Mouse (Mus musculus) hindbrain, embryonic 11.5 days (tissue): Measurements from ENCODE around the gene Foxred1. TPM values are rescaled to one million over a fixed set of nuclear protein-coding genes. Genes with fewer than 3 reads are reported as not detected.

ENCODE experiments used
- ATAC-seq: fragments of 200-750 bp; cut with Nextera tagmentation; 2 replicates; pipeline ENCODE4 v1.8.0; 2017; ENCODE audit warnings: mild to moderate bottlenecking, moderate TSS enrichment, moderate library complexity; ENCODE audit not compliant: low FRiP score
- DNase-seq: peaks from one replicate; pipeline ENCODE4 v3.0.0-alpha.2; 2015; ENCODE audit warnings: low spot score
- H3K27ac ChIP-seq: fragments of 300-500 bp; sonication (generic); 2 replicates; pipeline ENCODE4 v1.5.1; 2014; ENCODE audit warnings: mild to moderate bottlenecking, low read depth, low read length
- H3K27me3 ChIP-seq: fragments of 300-500 bp; sonication (generic); 2 replicates; pipeline ENCODE4 v1.6.1; 2014; ENCODE audit warnings: mild to moderate bottlenecking, low read length, moderate library complexity, mixed read lengths; ENCODE audit not compliant: control insufficient read depth, insufficient read depth
- H3K36me3 ChIP-seq: fragments of 300-500 bp; sonication (generic); 2 replicates; pipeline ENCODE4 v1.6.1; 2014; ENCODE audit warnings: mild to moderate bottlenecking, low read length, moderate library complexity, mixed read lengths; ENCODE audit not compliant: control insufficient read depth, insufficient read depth
- H3K4me1 ChIP-seq: fragments of 300-500 bp; sonication (generic); replicated peaks from 2 replicates; pipeline ENCODE4 v1.6.1; 2014; ENCODE audit warnings: low read length, mixed read lengths; ENCODE audit not compliant: control insufficient read depth, insufficient read depth
- H3K4me2 ChIP-seq: fragments of 300-500 bp; sonication (generic); replicated peaks from 2 replicates; pipeline ENCODE4 v1.6.1; 2014; ENCODE audit warnings: mild to moderate bottlenecking, low read depth, low read length
- H3K4me3 ChIP-seq: fragments of 300-500 bp; sonication (generic); 2 replicates; pipeline ENCODE4 v1.5.1; 2014; ENCODE audit warnings: low read depth, low read length
- H3K9ac ChIP-seq: fragments of 300-500 bp; sonication (generic); 2 replicates; pipeline ENCODE4 v1.6.1; 2014; ENCODE audit warnings: low read depth, low read length
- H3K9me3 ChIP-seq: fragments of 300-500 bp; sonication (generic); 2 replicates; pipeline ENCODE4 v1.6.1; 2016; ENCODE audit warnings: low read length; ENCODE audit not compliant: control insufficient read depth
- WGBS: fragments of 180-500 bp; shearing (Covaris S2); extraction: QIAGEN DNeasy Blood & Tissue Kit; methylation state at CpG from one replicate; pipeline ENCODE4 v1.1.7; 2014; 5-methylcytosine and 5-hydroxymethylcytosine counted together
- polyA plus RNA-seq: library from polyadenylated mRNA; unstranded; fragments of >200 nt; fragmentation: Nextera tagmentation; extraction: Ambion mirVana; gene quantifications from 2 replicates; pipeline ENCODE4 v1.2.1, GENCODE M21; 2014

The Foxred1 gene
- polyA plus RNA-seq, 1 experiment from 2014 or later: 30.7 TPM

GRCm38 (mm10) chr9:35198945-35199771 lies 11.7 kb downstream of the Foxred1 start:
- no peaks in the 10 kb centered on the region for H3K9me3 ChIP-seq
- 26% methylated on average over 18 of the region's 18 CpGs for WGBS
- H3K27ac ChIP-seq: no peak overlapping the region
- H3K4me2 ChIP-seq: peak overlapping the region; percentile 76
- ATAC-seq (peak; percentile 84), DNase-seq (no peak)
- H3K36me3 ChIP-seq: no peaks in the 10 kb centered on the region
- no peaks in the 10 kb centered on the region for H3K27me3 ChIP-seq
- peak overlapping the region; percentile 69 for H3K4me3 ChIP-seq
- H3K4me1 ChIP-seq: no peaks in the 10 kb centered on the region; the same call in 1 of the 2 replicates
- H3K9ac ChIP-seq: peak overlapping the region; percentile 83

GRCm38 (mm10) chr9:35198351-35198750 lies 12.5 kb downstream of the Foxred1 start:
- 72% methylated on average over 10 of the region's 10 CpGs for WGBS
- Histone ChIP-seq H3K4me1 (no peaks in the 10 kb centered on the region; the same call in 1 of the 2 replicates), H3K27ac (no peak overlapping the region), H3K4me3 (no peak overlapping the region), H3K9ac (no peak overlapping the region), H3K9me3 (no peaks in the 10 kb centered on the region), H3K36me3 (no peaks in the 10 kb centered on the region), H3K27me3 (no peaks in the 10 kb centered on the region), H3K4me2 (no peak overlapping the region)
- ATAC-seq: no peak
- no peak for DNase-seq

GRCm38 (mm10) chr9:35197625-35198024 lies 13.2 kb downstream of the Foxred1 start:
- Histone ChIP-seq H3K4me2 (no peak overlapping the region), H3K27ac (no peak overlapping the region), H3K27me3 (no peaks in the 10 kb centered on the region), H3K36me3 (no peaks in the 10 kb centered on the region), H3K4me3 (no peak overlapping the region), H3K4me1 (no peaks in the 10 kb centered on the region; the same call in 1 of the 2 replicates), H3K9me3 (no peaks in the 10 kb centered on the region), H3K9ac (no peak overlapping the region)
- 89% methylated on average over 3 of the region's 3 CpGs for WGBS
- no peak for ATAC-seq
- no peak for DNase-seq

- H3K9ac ChIP-seq: no peak overlapping the region
- H3K4me2 ChIP-seq: no peak overlapping the region
- no peaks in the 10 kb centered on the region for H3K36me3 ChIP-seq
- H3K27ac ChIP-seq: no peak overlapping the region
- no peak overlapping the region for H3K4me3 ChIP-seq
- DNase-seq (no peak), ATAC-seq (no peak)
- H3K27me3 ChIP-seq: no peaks in the 10 kb centered on the region
- 91% methylated on average over 3 of the region's 3 CpGs for WGBS
- H3K9me3 ChIP-seq: no peaks in the 10 kb centered on the region
- H3K4me1 ChIP-seq: no peaks in the 10 kb centered on the region; the same call in 1 of the 2 replicates
These were observed 16.8 kb downstream of the Foxred1 start for GRCm38 (mm10) chr9:35194048-35194447.

- DNase-seq (no peak), ATAC-seq (no peak)
- Histone ChIP-seq H3K4me2 (no peak overlapping the region), H3K4me1 (no peaks in the 10 kb centered on the region), H3K27ac (no peak overlapping the region), H3K9me3 (no peaks in the 10 kb centered on the region), H3K9ac (no peak overlapping the region), H3K36me3 (no peaks in the 10 kb centered on the region), H3K27me3 (no peaks in the 10 kb centered on the region), H3K4me3 (no peak overlapping the region)
- 82% methylated on average over 11 of the region's 11 CpGs for WGBS
These were observed 17.8 kb downstream of the Foxred1 start for GRCm38 (mm10) chr9:35192983-35193542.

GRCm38 (mm10) chr9:35188700-35189099 lies 22.2 kb downstream of the Foxred1 start:
- H3K27ac ChIP-seq: no peak overlapping the region
- ATAC-seq (no peak), DNase-seq (no peak)
- H3K9ac ChIP-seq: no peak overlapping the region
- no peaks in the 10 kb centered on the region for H3K27me3 ChIP-seq
- H3K9me3 ChIP-seq: no peaks in the 10 kb centered on the region
- no peak overlapping the region for H3K4me2 ChIP-seq
- H3K4me3 ChIP-seq: no peak overlapping the region
- H3K4me1 ChIP-seq: no peaks in the 10 kb centered on the region
- WGBS: 78% methylated on average over 22 of the region's 22 CpGs
- 0 out of 2 replicates have a peak, but pooled peaks cover 2% of the 10 kb centered on the region for H3K36me3 ChIP-seq

GRCm38 (mm10) chr9:35187351-35187903 lies 23.4 kb downstream of the Foxred1 start:
- H3K4me1 ChIP-seq: no peaks in the 10 kb centered on the region
- 90% methylated on average over 10 of the region's 10 CpGs for WGBS

GRCm38 (mm10) chr9:35186430-35186829 lies 24.4 kb downstream of the Foxred1 start:
- Histone ChIP-seq H3K27me3 (no peaks in the 10 kb centered on the region), H3K9ac (no peak overlapping the region), H3K36me3 (0 out of 2 replicates have a peak, but pooled peaks cover 2% of the 10 kb centered on the region), H3K4me3 (no peak overlapping the region), H3K27ac (no peak overlapping the region), H3K9me3 (no peaks in the 10 kb centered on the region), H3K4me1 (no peaks in the 10 kb centered on the region), H3K4me2 (no peak overlapping the region)
- DNase-seq: no peak
- no peak for ATAC-seq
- 84% methylated on average over 4 of the region's 4 CpGs for WGBS

More at GRCm38 (mm10) chr9:35187351-35187903, 23.4 kb downstream of the Foxred1 start:
- DNase-seq: no peak
- Histone ChIP-seq H3K9me3 (no peaks in the 10 kb centered on the region), H3K27ac (no peak overlapping the region), H3K4me3 (no peak overlapping the region), H3K36me3 (0 out of 2 replicates have a peak, but pooled peaks cover 2% of the 10 kb centered on the region), H3K27me3 (no peaks in the 10 kb centered on the region), H3K9ac (no peak overlapping the region), H3K4me2 (no peak overlapping the region)
- no peak for ATAC-seq
